Mouse (Mus musculus): ENCODE data around the gene Dst.
A peak's percentile ranks its signal among the peaks of the same experiment; 100 is the strongest.

The Dst gene

GRCm38 (mm10) chr1:34025879-34026278, 117.9 kb downstream of the Dst start:
- DNase-seq (ENCODE audit: low spot score in 2 of 2): no peak

DNA sequence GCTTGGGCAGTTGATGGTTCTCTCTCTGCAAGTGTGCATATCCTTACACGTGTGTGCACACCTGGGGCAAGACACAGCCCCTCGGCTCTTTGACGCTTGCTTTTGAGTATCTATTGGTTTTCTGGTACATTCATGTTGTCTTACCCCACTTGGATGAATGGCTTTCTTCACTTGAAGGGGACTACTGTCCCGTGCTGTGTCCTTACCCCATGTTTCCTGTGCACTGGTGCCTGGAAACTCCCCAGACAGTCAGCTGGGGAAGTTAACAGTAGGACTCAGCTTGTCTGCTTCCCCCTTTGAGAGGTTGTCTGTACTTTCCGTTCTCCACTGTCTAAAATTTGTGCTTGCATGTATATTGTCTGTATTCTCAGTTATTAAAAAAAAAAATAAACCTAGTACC, 120.7 kb downstream of the Dst start:
- DNase-seq (ENCODE audit: low spot score in 2 of 2): no peak

GRCm38 (mm10) chr1:34030330-34031021, 122.5 kb downstream of the Dst start:
- no peak for DNase-seq (ENCODE audit: low spot score in 2 of 2)

DNA sequence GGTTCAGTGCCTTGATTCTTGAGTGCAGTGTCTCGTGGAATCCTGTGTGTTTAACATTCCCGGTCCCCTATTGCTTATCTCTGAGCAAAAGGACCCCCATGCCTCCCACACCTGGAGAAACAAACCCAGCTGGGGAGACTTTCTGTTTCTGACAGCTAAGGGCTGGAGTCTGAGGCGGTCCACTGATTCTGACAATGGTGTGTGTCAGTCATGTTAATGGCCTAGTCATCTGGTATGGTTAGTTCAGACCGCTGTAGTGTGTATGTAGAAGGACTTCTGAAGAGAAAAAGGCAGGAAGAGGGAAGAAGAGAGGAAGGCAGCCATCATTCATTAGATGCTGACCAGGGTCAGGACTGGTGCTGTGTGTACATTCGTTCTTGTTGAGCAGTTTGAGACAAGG, 125.0 kb downstream of the Dst start:
- no peak for DNase-seq (ENCODE audit: low spot score in 2 of 2)

DNA sequence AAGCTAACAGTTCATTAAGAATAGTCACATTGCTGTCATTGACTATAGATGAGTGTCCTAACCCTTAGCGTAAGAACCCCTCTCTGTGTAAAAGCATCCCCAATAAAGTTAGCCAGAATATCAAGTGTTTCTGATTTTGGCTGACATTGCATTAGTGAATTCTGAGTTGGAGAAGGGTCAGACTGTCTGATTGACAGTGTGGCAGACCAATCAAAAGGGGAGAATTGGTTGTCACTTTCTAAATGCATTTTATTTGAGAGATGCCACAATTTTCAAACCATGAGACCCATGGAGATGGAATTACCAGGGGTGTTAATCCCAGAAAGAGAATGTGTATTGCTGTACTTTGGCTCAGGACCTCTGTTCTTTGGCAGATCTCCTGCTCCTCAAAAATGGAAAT, 125.5 kb downstream of the Dst start:
- no peak for DNase-seq (ENCODE audit: low spot score in 2 of 2)

DNA sequence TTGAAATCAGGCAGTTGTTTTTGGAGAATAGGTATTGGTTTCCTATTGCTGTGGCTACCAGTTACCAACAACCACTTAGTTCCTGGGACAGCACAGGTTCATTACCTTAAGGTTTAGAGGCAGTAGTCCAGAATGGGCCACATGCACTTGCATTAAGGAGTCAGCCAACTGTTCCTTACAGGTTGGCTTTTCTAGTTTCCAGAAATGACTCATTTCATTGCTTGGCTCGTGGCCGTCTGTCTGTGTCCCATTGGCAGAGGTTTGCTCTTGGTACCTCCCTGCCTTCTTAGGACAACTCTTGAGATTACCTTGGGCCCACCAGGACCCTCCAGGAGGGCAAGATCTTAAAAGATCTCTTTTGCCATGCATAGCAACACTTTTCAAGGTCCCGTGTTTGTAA, 125.9 kb downstream of the Dst start:
- no peak for DNase-seq (ENCODE audit: low spot score in 2 of 2)

DNA sequence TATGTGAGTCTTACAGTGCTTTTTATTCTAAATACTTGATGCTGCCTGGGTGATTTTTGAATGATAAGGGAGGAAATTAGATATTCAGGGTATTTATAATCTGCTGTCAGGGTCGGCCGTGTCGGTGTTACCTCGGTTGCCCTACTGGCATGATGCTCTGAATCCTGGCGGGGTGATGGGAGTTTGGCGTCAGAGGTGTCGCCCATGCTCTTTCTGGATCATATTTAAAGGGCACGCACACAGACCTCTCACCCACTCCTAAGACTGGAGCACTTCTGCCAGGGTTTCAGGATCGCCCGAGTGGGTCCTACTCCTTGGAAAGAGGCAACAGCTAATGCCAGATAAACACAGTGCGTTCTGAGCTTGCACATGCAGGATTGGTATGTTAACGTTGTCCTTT, 128.1 kb downstream of the Dst start:
- no peak for DNase-seq (ENCODE audit: low spot score in 2 of 2)

GRCm38 (mm10) chr1:34038571-34038970, 130.5 kb downstream of the Dst start:
- DNase-seq (ENCODE audit: low spot score in 2 of 2): no peak

DNA sequence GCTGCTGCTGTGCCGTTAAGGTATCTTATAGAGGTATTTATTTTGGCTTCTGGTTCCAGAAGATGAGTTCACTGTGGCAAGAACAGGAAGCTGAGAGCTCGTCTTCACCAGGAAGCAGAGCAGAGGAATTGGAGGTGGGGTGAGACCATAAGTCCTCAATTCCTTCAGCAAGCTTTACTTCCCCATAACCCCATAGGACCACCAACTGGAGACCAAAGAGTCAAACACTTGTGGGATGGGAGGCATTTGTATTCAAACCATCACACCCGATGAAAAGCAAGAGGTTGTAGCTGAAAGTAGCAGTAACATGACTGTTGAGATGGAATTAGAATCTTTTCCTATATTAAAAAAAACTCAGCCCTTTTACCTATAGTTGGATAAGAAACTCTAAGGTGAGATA, 132.0 kb downstream of the Dst start:
- DNase-seq (ENCODE audit: low spot score in 2 of 2): no peak

GRCm38 (mm10) chr1:34040901-34041721, 133.1 kb downstream of the Dst start:
- DNase-seq (ENCODE audit: low spot score in 2 of 2): no peak

- DNase-seq (ENCODE audit: low spot score in 2 of 2): no peak
Observed at GRCm38 (mm10) chr1:34042299-34042698, 134.3 kb downstream of the Dst start.

DNA sequence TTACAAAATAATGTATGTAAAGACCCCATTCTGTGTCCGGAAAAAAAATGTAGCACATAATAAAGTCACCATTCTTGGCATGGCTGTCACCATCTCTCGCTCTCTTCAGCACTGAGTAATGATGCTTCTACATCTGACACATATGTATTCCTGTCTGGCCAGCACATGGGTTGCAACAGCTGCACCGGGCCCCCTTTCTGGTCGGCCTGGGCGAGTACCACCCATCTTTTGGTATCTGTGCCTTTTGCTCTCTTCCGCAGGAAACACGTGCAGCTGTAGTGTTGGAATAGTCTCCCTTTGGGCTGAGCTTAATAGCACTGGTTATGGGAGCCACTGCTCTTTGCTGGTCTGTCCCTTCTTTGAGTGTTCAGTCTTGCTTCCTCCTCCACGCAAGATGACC, 135.3 kb downstream of the Dst start:
- no peak for DNase-seq (ENCODE audit: low spot score in 2 of 2)

GRCm38 (mm10) chr1:34043836-34044550, 136.0 kb downstream of the Dst start:
- no peak for DNase-seq (ENCODE audit: low spot score in 2 of 2)

DNA sequence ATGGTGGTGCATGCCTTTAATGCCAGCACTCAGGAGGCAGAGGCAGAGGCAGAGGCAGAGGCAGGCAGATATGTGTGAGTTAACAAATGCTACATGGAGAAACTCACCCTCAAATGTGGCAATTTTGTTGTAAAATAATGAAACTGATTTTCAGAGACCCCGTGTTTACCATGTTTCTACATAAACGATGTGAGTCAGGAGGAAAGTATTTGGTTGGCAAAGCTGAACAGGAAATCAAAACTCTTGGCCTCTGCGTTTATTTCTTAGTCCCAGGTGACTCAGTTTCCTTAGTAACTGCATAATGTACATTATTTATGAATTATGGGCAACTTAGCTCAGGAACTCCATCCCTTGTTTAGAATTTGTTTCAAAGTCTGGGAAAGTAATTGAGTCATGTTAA, 136.7 kb downstream of the Dst start:
- no peak for DNase-seq (ENCODE audit: low spot score in 2 of 2)

GRCm38 (mm10) chr1:34047285-34047684, 139.3 kb downstream of the Dst start:
- DNase-seq (ENCODE audit: low spot score in 2 of 2): no peak

DNA sequence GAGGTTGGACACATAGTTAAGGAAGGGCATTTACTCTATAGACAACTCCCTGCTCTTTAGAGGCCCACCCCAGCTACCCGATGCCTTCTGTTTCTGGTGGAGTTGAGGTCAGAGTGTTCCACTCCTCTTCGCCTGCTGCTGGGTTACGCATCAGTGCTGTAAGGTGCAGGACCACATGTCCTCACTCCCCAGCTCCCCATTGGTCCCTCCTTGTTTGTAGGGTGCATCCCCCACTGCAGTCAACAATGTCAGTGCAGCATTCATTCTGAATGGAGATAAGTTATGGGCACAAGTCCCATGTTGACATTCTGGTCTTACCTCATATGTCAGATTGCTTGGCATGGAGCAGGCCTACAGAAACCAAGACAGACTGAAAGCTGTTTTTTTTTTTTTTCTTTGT, 143.2 kb downstream of the Dst start:
- no peak for DNase-seq (ENCODE audit: low spot score in 2 of 2)

- DNase-seq (ENCODE audit: low spot score in 2 of 2): no peak
Observed at GRCm38 (mm10) chr1:34052422-34052821, 144.4 kb downstream of the Dst start.

- DNase-seq (ENCODE audit: low spot score in 2 of 2): no peak
Observed at GRCm38 (mm10) chr1:34054970-34055369, 146.9 kb downstream of the Dst start.

GRCm38 (mm10) chr1:34056658-34057057, 148.6 kb downstream of the Dst start:
- no peak for DNase-seq (ENCODE audit: low spot score in 2 of 2)

- DNase-seq (ENCODE audit: low spot score in 2 of 2): no peak
Observed at GRCm38 (mm10) chr1:34059231-34059630, 151.2 kb downstream of the Dst start.

DNA sequence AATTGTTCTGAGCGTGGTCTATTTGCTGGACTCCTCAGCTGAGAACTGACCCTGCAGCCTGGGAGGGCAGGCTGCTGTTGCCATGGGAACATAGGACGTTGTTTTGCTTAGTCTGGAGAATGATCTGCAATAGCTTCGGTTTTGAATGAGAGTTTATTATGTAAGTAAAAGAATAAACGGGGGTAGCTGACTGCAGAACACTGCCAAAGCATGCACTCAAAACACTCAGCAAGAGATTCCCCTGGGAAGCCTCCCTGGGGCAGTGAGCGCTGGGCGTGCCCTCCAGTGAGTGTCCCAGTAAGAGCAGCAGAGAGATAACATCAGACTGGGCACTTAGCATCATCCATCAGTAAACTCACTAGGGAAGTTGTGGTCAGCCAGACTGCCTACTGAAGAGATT, 152.4 kb downstream of the Dst start:
- no peak for DNase-seq (ENCODE audit: low spot score in 2 of 2)

- peak; percentile 19 to 57 for DNase-seq (ENCODE audit: low spot score in 2 of 2)
Observed at GRCm38 (mm10) chr1:34061078-34061477, 153.1 kb downstream of the Dst start.

- DNase-seq (ENCODE audit: low spot score in 2 of 2): no peak
Observed at GRCm38 (mm10) chr1:34061860-34062259, 153.8 kb downstream of the Dst start.
